Mouse (Mus musculus) spleen, embryonic (tissue): ENCODE measurements around the gene Dusp11.
"Not testable (repeated sequence)": the region's sequence is repeated elsewhere in the genome, so short reads cannot be mapped to it uniquely, and the experiment has no call there.

Experiments used
- CTCF ChIA-PET: fragments of 350-600 bp; sonication (Branson Sonifier 250); formaldehyde crosslinking; loops from one replicate; lab custom pipeline; 2022; lab: Charles Lee

The Dusp11 gene

GRCm38 (mm10) chr6:85936508-85937465 lies 24.7 kb downstream of the Dusp11 start:
- CTCF ChIA-PET = not testable (repeated sequence)

GRCm38 (mm10) chr6:85935646-85936045 lies 25.8 kb downstream of the Dusp11 start:
- CTCF ChIA-PET = no interaction called here

- CTCF ChIA-PET = no interaction called here
Measured at GRCm38 (mm10) chr6:85934047-85934446, 27.4 kb downstream of the Dusp11 start.

GRCm38 (mm10) chr6:85929312-85929711 lies 32.2 kb downstream of the Dusp11 start:
- CTCF ChIA-PET = no interaction called here

GRCm38 (mm10) chr6:85927476-85928464 lies 33.7 kb downstream of the Dusp11 start:
- CTCF ChIA-PET = no interaction called here

GRCm38 (mm10) chr6:85926709-85927108 lies 34.8 kb downstream of the Dusp11 start:
- CTCF ChIA-PET = no interaction called here

- CTCF ChIA-PET = no interaction called here
Measured at GRCm38 (mm10) chr6:85923643-85924042, 37.8 kb downstream of the Dusp11 start.

GRCm38 (mm10) chr6:85919401-85919800 lies 42.1 kb downstream of the Dusp11 start:
- CTCF ChIA-PET = no interaction called here

- CTCF ChIA-PET = not testable (repeated sequence)
Measured at GRCm38 (mm10) chr6:85918341-85918740, 43.1 kb downstream of the Dusp11 start.

- CTCF ChIA-PET = no interaction called here
Measured at GRCm38 (mm10) chr6:85916596-85916995, 44.9 kb downstream of the Dusp11 start.

- CTCF ChIA-PET = interaction anchor here (1.2 kb wide), 1 partner anchor 22 kb away, joined by 3 read pairs; no protein-coding TSS in a partner anchor
Measured at GRCm38 (mm10) chr6:85915539-85916513, 45.6 kb downstream of the Dusp11 start, which contains the start of gene Nat8f1. Nat8f1 (minus strand) TSS chr6:85915687.

- CTCF ChIA-PET = interaction anchor here (0.8 to 1.2 kb wide), 4 partner anchors 11 to 89 kb away, joined by 3 to 4 read pairs (median 3); partner anchors contain the start of gene Nat8f4
Measured at GRCm38 (mm10) chr6:85915141-85915538, 46.3 kb downstream of the Dusp11 start.

GRCm38 (mm10) chr6:85911587-85911986 lies 49.9 kb downstream of the Dusp11 start, which contains the start of gene Tprkb:
Tprkb (plus strand) TSS chr6:85911865.
- CTCF ChIA-PET = no interaction called here

GRCm38 (mm10) chr6:85909704-85910103 lies 51.8 kb downstream of the Dusp11 start:
- CTCF ChIA-PET = no interaction called here

GRCm38 (mm10) chr6:85908341-85908740 lies 53.1 kb downstream of the Dusp11 start:
- CTCF ChIA-PET = no interaction called here

- CTCF ChIA-PET = not testable (repeated sequence)
Measured at GRCm38 (mm10) chr6:85906911-85907351, 54.5 kb downstream of the Dusp11 start.

- CTCF ChIA-PET = interaction anchor here (0.6 kb wide), 1 partner anchor 10 kb away, joined by 4 read pairs; no protein-coding TSS in a partner anchor
Measured at GRCm38 (mm10) chr6:85904642-85905061, 56.8 kb downstream of the Dusp11 start, which contains the start of gene Nat8f4. Nat8f4 (minus strand) TSS chr6:85904884.

GRCm38 (mm10) chr6:85902303-85902702 lies 59.2 kb downstream of the Dusp11 start:
- CTCF ChIA-PET = no interaction called here

GRCm38 (mm10) chr6:85898596-85899475 lies 62.6 kb downstream of the Dusp11 start:
- CTCF ChIA-PET = not testable (repeated sequence)
